Mouse (Mus musculus): ENCODE measurements around the gene Dct. TPM values are rescaled to one million over a fixed set of nuclear protein-coding genes. Genes with fewer than 3 reads are reported as not detected.

Gene Dct
- total RNA-seq, 2 experiments from 2014 or later = 1.2 to 1.5 TPM

Other genes with a start within 250 kb of the Dct start
- gene Tgds, start 80.5 kb upstream of the Dct start, total RNA-seq (2021) = 1 to 10 TPM; 6.8 to 8.0 TPM
- gene Gpr180, start 84.9 kb upstream of the Dct start, total RNA-seq (2021) = 10 to 100 TPM; 34.2 to 36.7 TPM
- 10 to 100 TPM in 1 of 2 experiments, 1 to 10 TPM in 1; 7.1 to 10.8 TPM for gene Sox21, start 184.8 kb upstream of the Dct start, total RNA-seq (2021)
- not detected for gene Gm9376, start 214.7 kb upstream of the Dct start, total RNA-seq (2021)